Mouse (Mus musculus): ENCODE measurements around the gene Ddr1. TPM values are rescaled to one million over a fixed set of nuclear protein-coding genes. Genes with fewer than 3 reads are reported as not detected.

The Ddr1 gene
- polyA plus RNA-seq, 1 experiment: 65.6 TPM

GRCm38 (mm10) chr17:35635202-35635601 lies 69.2 kb downstream of the Ddr1 start:
- Histone ChIP-seq H3ac (ENCODE audit: control insufficient read depth, insufficient read length) (no peak overlapping the region), H3K4me3 (peak overlapping the region; percentile 7), H3K4me2 (ENCODE audit: low read depth) (no peak overlapping the region), H3K27me3 (ENCODE audit: control insufficient read depth, insufficient read depth, insufficient read length) (peaks cover 16% of the 10 kb centered on the region), H3K79me2 (ENCODE audit: control insufficient read depth, insufficient read depth) (no peaks in the 10 kb centered on the region), H3K36me3 (ENCODE audit: control insufficient read depth, insufficient read depth) (no peaks in the 10 kb centered on the region)
- no peak for TF ChIP-seq TCF12 (IDR thresholded peaks at IDR 0.05; ENCODE audit: insufficient read depth, poor library complexity, severe bottlenecking)
- no peak for TF ChIP-seq E2F4 (IDR thresholded peaks at IDR 0.05; ENCODE audit: insufficient read depth)
- TF ChIP-seq TCF3 (IDR thresholded peaks at IDR 0.05; ENCODE audit: insufficient read length, low read depth): no peak
- TF ChIP-seq CEBPB (IDR thresholded peaks at IDR 0.05; ENCODE audit: insufficient read depth, poor library complexity, severe bottlenecking): no peak
- no peak for TF ChIP-seq POLR2A (IDR thresholded peaks at IDR 0.05; ENCODE audit: insufficient read length, low read depth)
- TF ChIP-seq MYOD1 (IDR thresholded peaks at IDR 0.05; ENCODE audit: control insufficient read depth in 1 of 3, insufficient read length in 2 of 3, low read depth in 2 of 3): no peak
- no peak for TF ChIP-seq MYOG (IDR thresholded peaks at IDR 0.05; ENCODE audit: control insufficient read depth in 1 of 3, insufficient read depth in 1 of 3, insufficient read length in 2 of 3, low read depth in 2 of 3)

- Histone ChIP-seq H3K4me2 (ENCODE audit: low read depth) (no peak overlapping the region), H3ac (ENCODE audit: control insufficient read depth, insufficient read length) (no peak overlapping the region), H3K79me2 (ENCODE audit: control insufficient read depth, insufficient read depth) (no peaks in the 10 kb centered on the region), H3K4me3 (no peak overlapping the region), H3K27me3 (ENCODE audit: control insufficient read depth, insufficient read depth, insufficient read length) (peaks cover 16% of the 10 kb centered on the region), H3K36me3 (ENCODE audit: control insufficient read depth, insufficient read depth) (no peaks in the 10 kb centered on the region)
- TF ChIP-seq MYOD1 (IDR thresholded peaks at IDR 0.05; ENCODE audit: control insufficient read depth in 1 of 3, insufficient read length in 2 of 3, low read depth in 2 of 3) (no peak), POLR2AphosphoS2 (IDR thresholded peaks at IDR 0.05; ENCODE audit: insufficient read length, low read depth) (no peak), TCF12 (IDR thresholded peaks at IDR 0.05; ENCODE audit: insufficient read depth, poor library complexity, severe bottlenecking) (no peak), REST (IDR thresholded peaks at IDR 0.05; ENCODE audit: insufficient read depth, insufficient read length) (no peak), MAX (IDR thresholded peaks at IDR 0.05; ENCODE audit: low read depth) (no peak), SRF (IDR thresholded peaks at IDR 0.05; ENCODE audit: control insufficient read depth, insufficient read length, low read depth) (no peak), E2F4 (IDR thresholded peaks at IDR 0.05; ENCODE audit: insufficient read depth) (no peak), CEBPB (IDR thresholded peaks at IDR 0.05; ENCODE audit: insufficient read depth, poor library complexity, severe bottlenecking) (no peak), MYOG (IDR thresholded peaks at IDR 0.05; ENCODE audit: control insufficient read depth in 1 of 3, insufficient read depth in 1 of 3, insufficient read length in 2 of 3, low read depth in 2 of 3) (no peak)
These were observed 70.4 kb downstream of the Ddr1 start for GRCm38 (mm10) chr17:35633992-35634391.

Other genes starting within 250 kb of the Ddr1 start
- gene H2-Q10, start 234.5 kb downstream of the Ddr1 start, polyA plus RNA-seq (2012; fragmentation: generic; extraction: Trizol): 0.02 TPM
- gene Pou5f1, start 198.6 kb downstream of the Ddr1 start, polyA plus RNA-seq (2012; fragmentation: generic; extraction: Trizol): not detected
- gene Tcf19, start 187.8 kb downstream of the Ddr1 start, polyA plus RNA-seq (2012; fragmentation: generic; extraction: Trizol): 11.1 TPM
- gene Cchcr1, start 187.5 kb downstream of the Ddr1 start, polyA plus RNA-seq (2012; fragmentation: generic; extraction: Trizol): 8.8 TPM
- gene Psors1c2, start 171.4 kb downstream of the Ddr1 start, polyA plus RNA-seq (2012; fragmentation: generic; extraction: Trizol): 0.07 TPM
- 55.4 TPM for gene Cdsn, start 152.5 kb downstream of the Ddr1 start, polyA plus RNA-seq (2012; fragmentation: generic; extraction: Trizol)
- gene 2300002M23Rik, start 137.2 kb downstream of the Ddr1 start, polyA plus RNA-seq (2012; fragmentation: generic; extraction: Trizol): not detected
- not detected for gene Sfta2, start 103.1 kb downstream of the Ddr1 start, polyA plus RNA-seq (2012; fragmentation: generic; extraction: Trizol)
- gene Gm9573, start 78.0 kb downstream of the Ddr1 start, polyA plus RNA-seq (2012; fragmentation: generic; extraction: Trizol): not detected
- gene Mucl3, start 60.9 kb downstream of the Ddr1 start, polyA plus RNA-seq (2012; fragmentation: generic; extraction: Trizol): 0.05 TPM
- 13.7 TPM for gene Vars2, start 37.0 kb downstream of the Ddr1 start, polyA plus RNA-seq (2012; fragmentation: generic; extraction: Trizol)
- 27.4 TPM for gene Gtf2h4, start 30.9 kb downstream of the Ddr1 start, polyA plus RNA-seq (2012; fragmentation: generic; extraction: Trizol)
- 45.1 TPM for gene Ier3, start 117.1 kb upstream of the Ddr1 start, polyA plus RNA-seq (2012; fragmentation: generic; extraction: Trizol)
- 107 TPM for gene Flot1, start 118.6 kb upstream of the Ddr1 start, polyA plus RNA-seq (2012; fragmentation: generic; extraction: Trizol)
- gene Tubb5, start 133.7 kb upstream of the Ddr1 start, polyA plus RNA-seq (2012; fragmentation: generic; extraction: Trizol): 692 TPM
- gene Mdc1, start 136.9 kb upstream of the Ddr1 start, polyA plus RNA-seq (2012; fragmentation: generic; extraction: Trizol): 7.0 TPM
- 18.5 TPM for gene Nrm, start 156.7 kb upstream of the Ddr1 start, polyA plus RNA-seq (2012; fragmentation: generic; extraction: Trizol)
- gene Ppp1r18, start 161.0 kb upstream of the Ddr1 start, polyA plus RNA-seq (2012; fragmentation: generic; extraction: Trizol): 46.2 TPM
- gene Dhx16, start 175.2 kb upstream of the Ddr1 start, polyA plus RNA-seq (2012; fragmentation: generic; extraction: Trizol): 29.4 TPM
- gene 2310061I04Rik, start 192.8 kb upstream of the Ddr1 start, polyA plus RNA-seq (2012; fragmentation: generic; extraction: Trizol): 33.7 TPM
- 23.1 TPM for gene Atat1, start 205.5 kb upstream of the Ddr1 start, polyA plus RNA-seq (2012; fragmentation: generic; extraction: Trizol)
- 104 TPM for gene Mrps18b, start 211.8 kb upstream of the Ddr1 start, polyA plus RNA-seq (2012; fragmentation: generic; extraction: Trizol)
- 32.9 TPM for gene Ppp1r10, start 211.8 kb upstream of the Ddr1 start, polyA plus RNA-seq (2012; fragmentation: generic; extraction: Trizol)